Mouse (Mus musculus): ENCODE measurements around the gene Foxo1. TPM values are rescaled to one million over a fixed set of nuclear protein-coding genes. Genes with fewer than 3 reads are reported as not detected.

Gene Foxo1
- total and polyA plus RNA-seq, 3 experiments: 0.31 to 2.5 TPM; not detected in 1

DNA sequence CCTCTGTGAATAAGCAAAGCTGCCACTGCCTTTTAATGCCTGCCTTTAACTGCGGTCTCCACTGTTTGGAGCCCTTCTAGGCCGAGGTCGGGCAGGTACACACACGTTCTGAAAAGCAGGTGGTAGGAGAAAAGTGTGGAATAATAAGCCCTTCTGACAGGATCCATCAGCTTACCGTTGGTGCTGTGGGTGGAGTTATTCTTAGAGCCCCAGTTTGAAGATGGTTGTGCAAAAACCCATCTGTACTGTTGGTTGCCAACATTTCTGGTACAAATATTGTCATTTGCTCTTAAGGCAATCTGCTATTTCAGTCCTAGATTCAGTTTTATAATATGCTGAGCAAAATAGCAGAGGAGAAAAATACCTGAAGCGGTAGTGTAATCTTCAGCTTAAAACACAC, 58.6 kb downstream of the Foxo1 start:
- no peaks in the 10 kb centered on the region for H3K9me3 ChIP-seq (replicated peaks; ENCODE audit: insufficient read depth, low read length)
- H3K27me3 ChIP-seq (ENCODE audit: control insufficient read depth in 1 of 2, insufficient read depth in 2 of 2, low read length in 2 of 2): no peaks in the 10 kb centered on the region
- no peaks in the 10 kb centered on the region for H3K4me1 ChIP-seq (ENCODE audit: control insufficient read depth in 1 of 2, insufficient read depth in 2 of 2, low read length in 2 of 2)
- DNase-seq (ENCODE audit: low read depth, low spot score): no peak
- H3K27ac ChIP-seq (ENCODE audit: control insufficient read depth, low read depth, low read length): no peak overlapping the region
- no peaks in the 10 kb centered on the region for H3K36me3 ChIP-seq (ENCODE audit: control insufficient read depth in 1 of 2, insufficient read depth in 2 of 2, low read length in 2 of 2)
- no peak overlapping the region for H3K9ac ChIP-seq (ENCODE audit: control insufficient read depth, low read depth, low read length, poor library complexity, severe bottlenecking)
- H3K79me2 ChIP-seq (ENCODE audit: control insufficient read depth, insufficient read depth, low read length, poor library complexity): no peaks in the 10 kb centered on the region
- no peak overlapping the region for H3K4me3 ChIP-seq (ENCODE audit: control insufficient read depth in 1 of 2, insufficient read depth in 1 of 2, low read depth in 2 of 2, low read length in 2 of 2)
- TF ChIP-seq POLR2AphosphoS2 (IDR thresholded peaks at IDR 0.05; ENCODE audit: low read length) (no peak), CHD2 (IDR thresholded peaks at IDR 0.05; ENCODE audit: low read length) (no peak), TBP (IDR thresholded peaks at IDR 0.05; ENCODE audit: low read depth, low read length) (no peak), MYB (IDR thresholded peaks at IDR 0.05; ENCODE audit: low read depth, low read length) (no peak), E2F4 (IDR thresholded peaks at IDR 0.05; ENCODE audit: borderline replicate concordance, low read depth, low read length) (no peak), RAD21 (IDR thresholded peaks at IDR 0.05; ENCODE audit: low read depth, low read length) (no peak), USF1 (IDR thresholded peaks at IDR 0.05; ENCODE audit: low read depth, low read length) (no peak), MEF2A (IDR thresholded peaks at IDR 0.05; ENCODE audit: extremely low read depth, insufficient replicate concordance, low read depth, low read length, poor library complexity, severe bottlenecking) (no peak), GATA1 (IDR thresholded peaks at IDR 0.05; ENCODE audit: low read depth, low read length) (no peak), MYC (IDR thresholded peaks at IDR 0.05; ENCODE audit: low read depth, low read length) (no peak), EP300 (IDR thresholded peaks at IDR 0.05; ENCODE audit: low read depth in 1 of 2, low read length in 2 of 2) (no peak), ZMIZ1 (IDR thresholded peaks at IDR 0.05; ENCODE audit: low read depth, low read length) (no peak), ZKSCAN1 (IDR thresholded peaks at IDR 0.05; ENCODE audit: low read depth, low read length) (no peak)

DNA sequence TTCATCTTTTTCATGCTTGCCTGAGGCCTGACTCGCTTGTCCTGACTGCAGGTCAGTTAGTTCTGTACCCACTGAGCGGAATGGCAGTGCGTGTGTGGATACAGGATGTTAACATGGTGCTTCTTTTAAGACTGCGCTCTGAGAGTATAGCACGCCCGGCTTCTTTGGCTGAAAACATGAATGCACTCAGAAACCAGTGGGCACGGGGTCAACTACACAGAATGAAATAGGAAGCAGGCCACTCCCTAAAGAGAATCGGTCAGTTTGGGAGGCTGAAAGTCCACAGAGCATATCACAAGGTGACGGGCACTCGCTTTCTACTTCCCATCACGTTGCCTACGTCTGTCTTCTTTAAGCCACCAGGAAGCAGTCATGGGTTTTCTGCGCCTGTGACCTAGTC, 59.0 kb downstream of the Foxo1 start:
- Histone ChIP-seq H3K27ac (ENCODE audit: control insufficient read depth, low read depth, low read length) (no peak overlapping the region), H3K9me3 (replicated peaks; ENCODE audit: insufficient read depth, low read length) (no peaks in the 10 kb centered on the region), H3K27me3 (ENCODE audit: control insufficient read depth in 1 of 2, insufficient read depth in 2 of 2, low read length in 2 of 2) (no peaks in the 10 kb centered on the region), H3K9ac (ENCODE audit: control insufficient read depth, low read depth, low read length, poor library complexity, severe bottlenecking) (no peak overlapping the region), H3K4me1 (ENCODE audit: control insufficient read depth in 1 of 2, insufficient read depth in 2 of 2, low read length in 2 of 2) (no peaks in the 10 kb centered on the region), H3K79me2 (ENCODE audit: control insufficient read depth, insufficient read depth, low read length, poor library complexity) (no peaks in the 10 kb centered on the region), H3K36me3 (ENCODE audit: control insufficient read depth in 1 of 2, insufficient read depth in 2 of 2, low read length in 2 of 2) (no peaks in the 10 kb centered on the region), H3K4me3 (ENCODE audit: control insufficient read depth in 1 of 2, insufficient read depth in 1 of 2, low read depth in 2 of 2, low read length in 2 of 2) (no peak overlapping the region)
- DNase-seq (ENCODE audit: low read depth, low spot score): no peak
- TF ChIP-seq CTCF (IDR thresholded peaks at IDR 0.05 in 2 of 3, conservative IDR thresholded peaks at IDR 0.05 in 1 of 3; ENCODE audit: control insufficient read depth in 1 of 3, insufficient read depth in 1 of 3, low read depth in 2 of 3, low read length in 3 of 3, poor library complexity in 1 of 3, severe bottlenecking in 1 of 3) (no peak), E2F4 (IDR thresholded peaks at IDR 0.05; ENCODE audit: borderline replicate concordance, low read depth, low read length) (no peak), USF2 (IDR thresholded peaks at IDR 0.05; ENCODE audit: borderline replicate concordance in 1 of 2, insufficient read depth in 1 of 2, low read depth in 1 of 2, low read length in 2 of 2) (no peak), UBTF (IDR thresholded peaks at IDR 0.05; ENCODE audit: borderline replicate concordance, insufficient read depth, low read depth, low read length) (no peak), CHD1 (IDR thresholded peaks at IDR 0.05; ENCODE audit: low read depth, low read length) (no peak), POLR2AphosphoS2 (IDR thresholded peaks at IDR 0.05; ENCODE audit: low read length) (no peak), KAT2A (conservative IDR thresholded peaks at IDR 0.05; ENCODE audit: low read depth, low read length) (no peak), JUND (IDR thresholded peaks at IDR 0.05; ENCODE audit: low read depth, low read length) (no peak), MYC (IDR thresholded peaks at IDR 0.05; ENCODE audit: low read depth, low read length) (no peak), USF1 (IDR thresholded peaks at IDR 0.05; ENCODE audit: low read depth, low read length) (no peak), MAFK (IDR thresholded peaks at IDR 0.05; ENCODE audit: borderline replicate concordance, low read depth, low read length) (no peak)
